Mouse (Mus musculus): Measurements from ENCODE around the gene Bad. TPM values are rescaled to one million over a fixed set of nuclear protein-coding genes. Genes with fewer than 3 reads are reported as not detected.
A peak's percentile ranks its signal among the peaks of the same experiment; 100 is the strongest.
"Not testable (repeated sequence)": the region's sequence is repeated elsewhere in the genome, so short reads cannot be mapped to it uniquely, and the experiment has no call there.

The Bad gene
- total RNA-seq, 1 experiment from 2014 or later, result 53.7 TPM

GRCm38 (mm10) chr19:6985951-6986708, 44.5 kb downstream of the Bad start:
- DNase-seq, result no peak

- peak; percentile 83 for DNase-seq
Observed at GRCm38 (mm10) chr19:6987061-6987903, 45.6 kb downstream of the Bad start, which contains the start of gene Vegfb. Gene Vegfb (minus strand): TSS chr19:6987651.

- no peak for DNase-seq
Observed at GRCm38 (mm10) chr19:6987904-6988285, 46.2 kb downstream of the Bad start.

- DNase-seq, result no peak
Observed at GRCm38 (mm10) chr19:6989251-6989650, 47.6 kb downstream of the Bad start.

- DNase-seq, result no peak
Observed at GRCm38 (mm10) chr19:6990712-6991111, 49.1 kb downstream of the Bad start.

GRCm38 (mm10) chr19:6991166-6991565, 49.5 kb downstream of the Bad start:
- DNase-seq, result not testable (repeated sequence)

- DNase-seq, result peak; percentile 96
Observed at GRCm38 (mm10) chr19:6992011-6992858, 50.6 kb downstream of the Bad start, which contains the start of gene Dnajc4. Gene Dnajc4 (minus strand): TSS chr19:6992572.

GRCm38 (mm10) chr19:6993011-6993770, 51.5 kb downstream of the Bad start:
- DNase-seq, result no peak

GRCm38 (mm10) chr19:6994002-6994401, 52.3 kb downstream of the Bad start:
- DNase-seq, result no peak

GRCm38 (mm10) chr19:6994489-6994888, 52.8 kb downstream of the Bad start:
- DNase-seq, result no peak

- DNase-seq, result no peak
Observed at GRCm38 (mm10) chr19:6995255-6995991, 53.8 kb downstream of the Bad start.

- DNase-seq, result peak; percentile 89
Observed at GRCm38 (mm10) chr19:6996006-6996405, 54.3 kb downstream of the Bad start, which contains the start of the genes Nudt22 and Trpt1. Gene Nudt22 (minus strand): TSS chr19:6996117. Gene Trpt1 (plus strand): TSS chr19:6996131.

- no peak for DNase-seq
Observed at GRCm38 (mm10) chr19:6997721-6998290, 56.1 kb downstream of the Bad start.

GRCm38 (mm10) chr19:6999360-7000063, 57.9 kb downstream of the Bad start:
- no peak for DNase-seq

Small RNA genes within 50 kb of the gene (microRNA-seq; reads per million reads assigned to microRNA genes)
- 0.69 to 1.4 reads per million in 2 experiments for gene Mir6990

Other genes with a start within 250 kb of the Bad start
- gene Rps6ka4, start 101.2 kb upstream of the Bad start, total RNA-seq (2021), result 25.9 and 38.6 TPM in 2 replicates
- gene Ccdc88b, start 83.7 kb upstream of the Bad start, total RNA-seq (2021), result 0.62 and 1.1 TPM in 2 replicates
- 95.2 and 108 TPM in 2 replicates for gene Trmt112, start 32.2 kb upstream of the Bad start, total RNA-seq (2021)
- 196 and 278 TPM in 2 replicates for gene Prdx5, start 31.8 kb upstream of the Bad start, total RNA-seq (2021)
- 44.2 and 44.6 TPM in 2 replicates for gene Esrra, start 20.0 kb upstream of the Bad start, total RNA-seq (2021)
- not detected in 2 replicates for gene Catsperz, start 16.5 kb upstream of the Bad start, total RNA-seq (2021)
- 0.12 TPM in 1 of 2 replicates, not detected in the other for gene Kcnk4, start 7.3 kb upstream of the Bad start, total RNA-seq (2021)
- gene Gpr137, start 619 bp downstream of the Bad start, total RNA-seq (2021), result 48.7 and 54.8 TPM in 2 replicates
- 140 and 178 TPM in 2 replicates for gene Ppp1r14b, start 33.1 kb downstream of the Bad start, total RNA-seq (2021)
- 49.1 and 59.8 TPM in 2 replicates for gene Plcb3, start 34.6 kb downstream of the Bad start, total RNA-seq (2021)
- 102 and 139 TPM in 2 replicates for gene Fkbp2, start 38.6 kb downstream of the Bad start, total RNA-seq (2021)
- gene Vegfb, start 45.8 kb downstream of the Bad start, total RNA-seq (2021), result 86.0 and 90.9 TPM in 2 replicates
- 46.9 and 50.3 TPM in 2 replicates for gene Dnajc4, start 50.7 kb downstream of the Bad start, total RNA-seq (2021)
- gene Nudt22, start 54.3 kb downstream of the Bad start, total RNA-seq (2021), result 35.9 and 50.6 TPM in 2 replicates
- 15.9 and 19.5 TPM in 2 replicates for gene Trpt1, start 54.3 kb downstream of the Bad start, total RNA-seq (2021)
- gene Fermt3, start 77.6 kb downstream of the Bad start, total RNA-seq (2021), result 4.2 and 4.4 TPM in 2 replicates
- 158 and 239 TPM in 2 replicates for gene Stip1, start 98.1 kb downstream of the Bad start, total RNA-seq (2021)
- gene Macrod1, start 114.9 kb downstream of the Bad start, total RNA-seq (2021), result 42.7 and 52.1 TPM in 2 replicates
- gene Flrt1, start 163.9 kb downstream of the Bad start, total RNA-seq (2021), result 1.6 and 2.0 TPM in 2 replicates